Mouse (Mus musculus) cerebral cortex, adult 2 months (tissue): ENCODE data around the gene Gm16253.

ENCODE experiments used
- WGBS: fragments of 180-500 bp; shearing (Covaris S2); methylation state at CpG from one replicate; pipeline ENCODE4 v1.1.7; 2018; 5-methylcytosine and 5-hydroxymethylcytosine counted together

Gm16253 gene

DNA sequence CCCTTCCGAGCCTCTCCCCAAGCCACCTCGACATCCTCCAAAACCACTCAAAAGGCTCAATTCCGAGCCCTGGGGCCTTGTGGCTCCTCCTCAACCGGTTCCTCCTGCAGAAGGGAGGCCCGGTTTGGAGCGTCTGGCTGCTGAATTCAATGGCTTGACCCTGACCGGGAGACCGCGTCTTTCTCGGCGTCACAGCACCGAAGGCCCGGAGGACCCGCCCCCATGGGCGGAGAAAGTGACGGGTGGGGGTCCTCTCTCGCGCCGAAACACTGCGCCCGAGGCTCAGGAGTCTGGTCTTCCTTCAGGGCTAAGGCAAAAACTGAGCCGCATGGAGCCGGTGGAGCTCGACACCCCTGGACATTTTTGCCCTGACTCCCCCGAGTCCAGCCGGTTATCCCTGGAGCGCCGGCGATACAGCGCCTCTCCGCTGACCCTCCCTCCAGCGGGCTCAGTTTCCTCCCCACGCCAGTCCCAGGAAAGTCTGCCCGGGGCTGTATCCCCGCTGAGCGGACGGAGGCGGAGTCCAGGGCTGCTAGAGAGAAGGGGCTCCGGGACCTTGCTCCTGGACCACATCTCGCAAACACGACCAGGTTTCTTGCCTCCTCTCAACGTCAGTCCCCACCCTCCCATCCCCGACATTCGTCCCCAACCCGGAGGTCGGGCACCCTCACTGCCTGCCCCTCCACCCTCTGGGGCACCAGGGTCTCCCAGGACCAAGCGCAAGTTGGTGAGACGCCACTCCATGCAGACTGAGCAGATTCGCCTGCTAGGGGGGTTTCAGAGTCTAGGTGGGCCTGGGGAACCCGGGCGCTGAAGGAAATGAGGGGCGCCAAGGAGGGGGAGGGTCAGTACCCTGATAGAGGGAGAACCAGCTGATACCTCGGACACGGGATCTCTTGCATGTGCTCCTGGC lies 21.6 kb downstream of the Gm16253 start:
- 4% methylated on average over 54 of the region's 54 CpGs for WGBS

DNA sequence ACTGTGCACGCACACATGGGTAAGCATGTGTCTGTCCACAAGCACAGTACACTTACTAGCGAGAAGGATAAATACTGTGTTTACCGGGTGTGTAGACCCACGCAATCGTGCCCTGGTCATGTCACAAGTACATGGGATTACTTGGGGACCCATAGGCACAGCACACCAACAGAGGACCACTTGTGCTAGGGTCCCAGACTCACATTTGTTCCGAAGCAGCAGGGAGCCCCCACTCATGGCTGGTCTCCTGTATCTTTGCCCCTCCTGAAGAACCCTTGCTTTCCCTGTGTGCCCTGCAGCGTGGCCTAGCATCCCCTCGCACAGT lies 22.2 kb downstream of the Gm16253 start:
- WGBS, result 42% methylated on average over 8 of the region's 8 CpGs

- WGBS, result 52% methylated on average over 3 of the region's 3 CpGs
Observed at GRCm38 (mm10) chr3:96599411-96599810, 22.6 kb downstream of the Gm16253 start.

DNA sequence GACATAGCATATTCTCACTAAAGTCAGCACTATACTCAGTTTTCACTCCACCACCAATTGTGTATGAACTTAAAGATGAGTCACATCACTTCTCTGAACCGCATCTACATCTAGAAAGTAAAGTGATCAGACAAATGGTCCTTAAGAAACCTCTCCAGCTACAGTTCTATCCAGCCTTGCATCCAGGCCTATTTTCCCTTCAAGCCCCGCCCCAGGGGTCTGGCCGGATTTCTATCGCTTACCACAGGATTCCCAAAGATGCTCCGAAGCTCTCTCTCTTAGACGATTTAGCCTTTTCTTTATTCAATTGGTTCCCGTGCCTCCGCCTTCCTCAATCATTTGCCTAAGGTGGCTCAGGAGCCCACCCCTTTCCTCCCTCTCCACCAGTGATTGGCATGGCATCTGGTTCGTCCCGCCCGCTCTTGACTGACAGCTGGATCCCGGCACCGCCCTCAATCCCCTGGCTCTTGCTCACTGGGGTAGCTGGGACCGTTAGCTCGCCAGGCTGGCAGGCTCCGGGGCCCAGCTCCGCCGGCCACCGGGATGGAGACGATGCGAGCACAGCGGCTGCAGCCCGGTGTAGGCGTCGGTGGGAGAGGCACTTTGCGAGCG lies 24.0 kb downstream of the Gm16253 start, which contains the start of gene Lix1l:
TSS of gene Lix1l (plus strand) at position 511 of the 612 bp plus-strand sequence.
- under 1% methylated on average over 27 of the region's 27 CpGs for WGBS

DNA sequence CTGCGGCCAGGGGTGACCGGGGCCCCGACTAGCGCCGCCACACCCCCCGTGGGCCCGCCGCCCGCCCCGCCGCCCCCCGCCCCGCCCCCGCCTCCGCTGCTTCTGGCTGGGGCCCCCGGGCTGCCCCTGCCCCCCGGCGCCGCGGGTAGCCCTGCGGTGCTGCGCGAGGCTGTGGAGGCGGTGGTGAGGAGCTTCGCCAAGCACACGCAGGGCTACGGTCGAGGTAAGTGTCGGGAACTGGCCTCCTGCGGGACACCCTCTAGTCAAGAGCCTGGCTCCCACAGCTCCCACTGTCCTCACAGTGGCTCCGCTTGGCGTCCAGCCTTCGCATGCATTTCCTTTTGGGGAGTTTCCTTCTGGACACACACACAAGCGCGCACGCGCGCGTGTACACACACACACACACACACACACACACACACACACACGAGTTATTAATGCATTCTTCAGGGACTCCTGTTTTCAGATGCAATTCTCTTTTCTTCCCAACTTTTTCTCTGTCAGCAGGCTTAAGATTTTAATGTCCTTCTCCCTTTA lies 24.5 kb downstream of the Gm16253 start:
- WGBS, result under 1% methylated on average over 40 of the region's 40 CpGs

- WGBS, result 13% methylated on average over 10 of the region's 10 CpGs
Observed at GRCm38 (mm10) chr3:96601941-96602703, 25.3 kb downstream of the Gm16253 start.

- WGBS, result 19% methylated on average over 5 of the region's 5 CpGs
Observed at GRCm38 (mm10) chr3:96602704-96603084, 25.9 kb downstream of the Gm16253 start.

DNA sequence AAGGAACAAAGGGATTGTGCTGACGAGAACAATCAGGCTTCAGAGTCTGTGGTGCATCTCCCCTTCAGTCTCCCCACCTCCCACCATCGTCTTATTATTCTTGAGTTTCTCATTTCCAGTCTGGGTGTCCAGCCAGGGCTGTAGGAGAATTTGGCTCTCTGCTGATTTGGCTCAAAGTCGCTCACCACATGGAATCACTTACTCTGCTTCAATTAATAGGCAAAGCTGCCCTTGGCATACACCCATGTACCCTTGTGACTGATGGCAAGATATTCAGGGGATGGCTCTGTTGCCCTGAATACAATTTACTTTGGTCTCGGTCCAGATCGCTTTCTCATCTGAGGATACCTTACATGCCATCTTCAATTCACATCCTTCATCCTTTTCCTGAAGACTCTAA lies 26.5 kb downstream of the Gm16253 start:
- 40% methylated on average over 5 of the region's 5 CpGs for WGBS

DNA sequence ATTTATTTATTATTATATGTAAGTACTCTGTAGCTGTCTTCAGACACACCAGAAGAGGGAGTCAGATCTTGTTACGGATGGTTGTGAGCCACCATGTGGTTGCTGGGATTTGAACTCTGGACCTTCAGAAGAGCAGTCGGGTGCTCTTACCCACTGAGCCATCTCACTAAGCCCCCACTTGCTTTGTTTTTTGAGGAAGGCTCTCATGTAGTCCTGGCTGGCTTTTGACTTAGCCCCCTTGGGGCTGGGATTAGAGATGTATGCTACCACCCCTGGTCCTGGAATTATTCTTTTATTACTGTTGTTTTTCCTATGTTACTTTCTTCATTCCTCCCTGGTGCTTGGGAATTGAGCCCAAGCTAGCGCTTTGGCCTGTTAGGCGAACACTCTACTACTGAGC lies 29.2 kb downstream of the Gm16253 start:
- WGBS, result 90% methylated on average over 4 of the region's 4 CpGs

GRCm38 (mm10) chr3:96606618-96607017 lies 29.8 kb downstream of the Gm16253 start:
- 89% methylated on average over 4 of the region's 4 CpGs for WGBS

DNA sequence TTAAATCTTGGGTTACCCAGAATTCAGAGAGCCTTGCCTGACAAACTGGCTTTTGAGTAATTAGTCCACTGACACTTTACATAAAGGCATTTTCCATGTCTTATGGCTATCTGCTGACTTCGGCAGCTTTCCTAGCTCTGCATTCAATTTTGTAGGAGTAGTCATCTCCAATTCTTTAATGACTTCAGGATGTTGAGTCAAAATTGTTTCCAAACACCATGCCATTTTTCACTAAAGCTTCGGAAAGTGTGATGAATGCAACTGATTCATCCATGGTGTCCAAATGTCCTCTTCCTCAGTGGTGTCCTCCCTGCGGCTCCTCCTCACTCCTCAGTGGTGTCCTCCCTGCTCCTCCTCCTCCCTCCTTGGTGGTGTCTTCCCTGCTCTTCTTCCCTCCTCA lies 41.2 kb downstream of the Gm16253 start:
- 78% methylated on average over 3 of the region's 3 CpGs for WGBS

DNA sequence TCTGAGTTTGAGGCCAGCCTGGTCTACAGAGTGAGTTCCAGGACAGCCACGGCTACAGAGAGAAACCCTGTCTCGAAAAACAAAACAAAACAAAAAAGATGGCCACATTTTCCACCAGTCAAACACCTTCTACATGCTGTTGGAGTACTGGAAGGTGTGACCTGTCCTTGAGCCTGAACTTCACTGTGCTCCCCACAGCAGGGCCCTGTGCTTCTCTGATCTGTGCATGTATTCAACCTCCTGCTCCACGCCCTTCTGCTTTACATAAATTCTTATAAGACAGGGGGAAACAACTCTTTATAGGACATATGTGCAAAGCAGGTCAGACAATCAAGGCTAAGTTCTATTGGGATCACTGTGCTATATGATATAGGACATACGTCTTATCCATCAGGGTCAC lies 46.4 kb downstream of the Gm16253 start:
- 93% methylated on average over 4 of the region's 4 CpGs for WGBS

- under 1% methylated on average over 48 of the region's 48 CpGs for WGBS
Observed at GRCm38 (mm10) chr3:96629729-96630600, 53.2 kb downstream of the Gm16253 start, which contains the start of gene Rbm8a. TSS of gene Rbm8a (plus strand) at chr3:96629933.
